11 mouse cellular contexts compared by ENCODE assay signal in the genomic region with DNA sequence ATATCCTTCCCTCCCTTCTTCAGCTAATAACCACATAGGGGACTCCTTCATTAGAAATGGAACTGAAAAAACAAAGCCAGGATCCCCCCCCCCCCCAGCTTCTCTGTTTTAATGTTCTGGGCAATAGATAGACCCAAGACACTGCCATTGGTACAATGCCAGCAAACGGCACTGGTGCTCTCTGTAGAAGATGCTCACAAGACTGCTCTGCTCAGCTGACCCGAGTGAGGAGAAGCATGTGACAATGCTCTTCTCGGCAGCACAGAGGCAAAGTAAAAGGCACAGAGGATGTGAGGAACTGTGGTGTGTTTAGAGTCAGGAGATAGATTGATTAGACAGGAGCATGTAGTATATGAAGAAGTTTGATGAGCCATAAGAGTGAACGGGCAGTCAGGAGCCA.
"Had no signal": no experiment of that assay in that cellular context is flagged by ENCODE, and none has a peak within 500 bp of the region (broad histone marks: within the 10 kb centered on the region; RNA-seq: fewer than 3 reads in every experiment).

No protein-coding gene starts in this region.

- H3K27me3 ChIP-seq: limb, embryonic 13.5 days; midbrain, embryonic 15.5 days; neural tube, embryonic 13.5 days had no signal

- H3K27ac ChIP-seq: kidney, postnatal 0 days; limb, embryonic 13.5 days; liver, embryonic 14.5 days; midbrain, embryonic 15.5 days; neural tube, embryonic 13.5 days had no signal

- H3K36me3 ChIP-seq: limb, embryonic 13.5 days; midbrain, embryonic 15.5 days; neural tube, embryonic 13.5 days had no signal

- DNase-seq: layer of hippocampus, adult 9-11 months; layer of hippocampus, postnatal 36 days; lung, adult 18-20 months; right cerebral cortex, adult 18-20 months; right cerebral cortex, postnatal 25 days; thymus, postnatal 36 days had no signal

- H3K4me1 ChIP-seq: midbrain, embryonic 15.5 days; neural tube, embryonic 13.5 days had no signal

- H3K4me3 ChIP-seq: limb, embryonic 13.5 days; midbrain, embryonic 15.5 days; neural tube, embryonic 13.5 days had no signal

- ATAC-seq: midbrain, embryonic 15.5 days had no signal

- H3K9ac ChIP-seq: limb, embryonic 13.5 days; liver, embryonic 14.5 days; midbrain, embryonic 15.5 days; neural tube, embryonic 13.5 days had no signal

- H3K4me2 ChIP-seq: limb, embryonic 13.5 days; midbrain, embryonic 15.5 days; neural tube, embryonic 13.5 days had no signal

- H3K9me3 ChIP-seq: limb, embryonic 13.5 days; midbrain, embryonic 15.5 days; neural tube, embryonic 13.5 days had no signal
